Mouse (Mus musculus) embryo, embryonic 11 days (tissue): ENCODE measurements around the gene Edf1.

ENCODE experiments used
- DNase-seq: peaks from one replicate; pipeline ENCODE4 v3.0.0-alpha.2; 2015

The Edf1 gene

DNA sequence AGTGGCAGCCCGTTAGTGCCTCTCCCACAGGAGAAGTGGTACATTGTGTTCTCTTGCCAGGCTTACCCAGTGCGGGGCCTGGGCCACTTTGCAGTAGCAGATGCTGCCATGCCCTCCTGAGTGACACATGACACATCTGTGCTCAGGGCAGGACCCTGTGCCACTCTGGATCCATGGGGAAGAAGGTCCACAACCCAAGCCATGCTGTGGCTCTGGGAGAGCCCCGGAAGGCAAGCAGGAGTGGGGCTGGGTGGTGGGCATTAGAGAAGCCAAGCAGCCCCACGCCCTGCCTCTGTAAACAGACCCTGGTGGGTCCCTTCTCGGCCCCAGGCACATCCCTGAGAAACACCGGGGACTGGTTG lies 25.5 kb downstream of the Edf1 start:
- DNase-seq: no peak

DNA sequence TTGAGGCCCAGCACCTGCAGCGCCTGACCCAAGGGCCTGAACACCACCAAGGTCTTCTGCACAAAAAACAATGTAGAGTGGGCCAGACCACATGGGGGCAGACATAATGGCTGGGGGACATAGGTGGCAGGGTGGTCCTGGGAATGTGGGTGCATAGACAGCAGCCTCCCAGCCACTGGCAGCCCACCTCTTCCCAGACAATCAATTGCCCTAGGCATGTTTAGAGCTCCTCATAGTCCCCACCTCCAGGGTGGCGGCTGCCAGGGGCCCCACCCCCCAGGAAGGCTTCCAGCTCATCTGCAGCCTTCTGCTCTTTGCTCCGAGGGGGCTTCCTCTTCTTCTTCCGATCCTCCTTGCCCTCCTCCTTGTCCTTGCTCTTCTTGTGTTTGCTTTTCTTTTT lies 25.9 kb downstream of the Edf1 start:
- no peak for DNase-seq

GRCm38 (mm10) chr2:25584152-25584551 lies 26.5 kb downstream of the Edf1 start:
- DNase-seq: no peak

GRCm38 (mm10) chr2:25584856-25585255 lies 27.2 kb downstream of the Edf1 start:
- DNase-seq: no peak

DNA sequence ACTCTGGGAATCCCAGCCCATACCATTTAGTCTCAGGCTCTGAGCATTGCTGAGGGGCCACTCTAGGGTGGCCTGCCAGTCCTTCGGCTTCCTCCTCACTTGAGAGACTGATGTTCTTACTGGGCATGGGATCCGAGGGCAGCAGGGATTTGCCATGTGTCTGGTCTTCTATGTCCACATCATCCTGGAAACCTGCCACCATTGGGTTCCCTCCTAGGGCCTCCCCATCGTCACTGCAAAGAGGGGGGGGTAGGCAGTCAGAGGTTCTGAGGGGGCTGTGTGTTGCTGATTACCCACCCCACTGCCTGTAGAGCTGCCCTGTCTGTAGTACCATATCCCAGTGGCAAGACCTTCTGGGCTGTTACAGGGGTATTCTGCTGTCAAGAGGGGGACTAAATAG lies 28.0 kb downstream of the Edf1 start:
- no peak for DNase-seq

- no peak for DNase-seq
These were observed 29.6 kb downstream of the Edf1 start for GRCm38 (mm10) chr2:25587290-25587689.

DNA sequence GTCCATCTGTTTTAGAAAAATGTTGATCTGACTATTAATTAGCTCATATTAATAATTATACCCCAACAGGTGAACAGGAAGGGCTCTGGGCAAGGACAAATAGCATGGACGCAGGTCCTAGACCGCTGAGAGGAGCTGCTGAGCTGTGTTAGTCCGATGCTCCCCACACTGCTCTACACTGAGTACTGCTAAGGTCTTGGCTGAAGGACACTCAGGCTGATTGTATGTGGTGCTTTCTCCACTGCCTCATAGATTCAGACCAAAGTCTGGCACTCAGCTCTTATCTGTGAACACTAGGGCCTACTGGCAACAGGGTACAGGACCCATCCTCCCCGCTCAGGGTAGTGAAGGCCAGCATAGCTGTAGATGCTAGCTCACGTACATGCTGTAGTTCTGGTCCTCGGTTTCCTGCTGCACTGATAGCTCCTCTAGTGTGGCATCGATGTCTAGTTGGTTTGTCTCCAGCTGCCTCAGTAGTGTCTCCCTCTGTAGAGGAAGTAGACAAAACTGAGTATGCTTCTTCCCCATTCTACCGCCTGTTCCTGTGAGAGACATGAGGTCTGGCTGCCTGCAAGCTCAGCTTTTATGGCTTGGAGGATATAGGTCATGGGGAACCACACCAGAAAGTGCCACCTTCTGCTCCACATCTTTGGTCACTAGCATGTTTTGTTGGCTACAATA lies 30.7 kb downstream of the Edf1 start:
- DNase-seq: no peak

- no peak for DNase-seq
These were observed 34.2 kb downstream of the Edf1 start for GRCm38 (mm10) chr2:25591863-25592262.

- no peak for DNase-seq
These were observed 39.3 kb downstream of the Edf1 start for GRCm38 (mm10) chr2:25596765-25597510.

GRCm38 (mm10) chr2:25598749-25599148 lies 41.1 kb downstream of the Edf1 start:
- DNase-seq: no peak

DNA sequence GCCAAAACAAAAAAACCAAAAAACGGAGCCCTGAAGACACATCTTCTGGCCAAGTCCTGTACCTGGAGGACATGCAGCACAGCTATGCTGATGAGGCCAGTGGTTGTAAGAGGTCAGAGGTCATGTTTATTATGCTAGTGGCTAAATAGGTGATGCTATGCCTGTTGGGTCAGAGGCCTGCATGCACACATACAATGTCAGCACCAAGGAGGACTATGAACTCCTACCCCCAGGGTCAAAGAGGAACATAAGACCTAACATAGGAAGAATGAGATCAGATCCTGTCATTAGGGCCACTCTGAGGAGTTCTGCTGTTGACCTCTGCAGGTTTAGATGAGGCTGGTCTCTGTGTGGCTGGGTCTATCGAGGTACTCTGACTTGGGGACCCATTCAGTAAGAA lies 42.4 kb downstream of the Edf1 start:
- no peak for DNase-seq

DNA sequence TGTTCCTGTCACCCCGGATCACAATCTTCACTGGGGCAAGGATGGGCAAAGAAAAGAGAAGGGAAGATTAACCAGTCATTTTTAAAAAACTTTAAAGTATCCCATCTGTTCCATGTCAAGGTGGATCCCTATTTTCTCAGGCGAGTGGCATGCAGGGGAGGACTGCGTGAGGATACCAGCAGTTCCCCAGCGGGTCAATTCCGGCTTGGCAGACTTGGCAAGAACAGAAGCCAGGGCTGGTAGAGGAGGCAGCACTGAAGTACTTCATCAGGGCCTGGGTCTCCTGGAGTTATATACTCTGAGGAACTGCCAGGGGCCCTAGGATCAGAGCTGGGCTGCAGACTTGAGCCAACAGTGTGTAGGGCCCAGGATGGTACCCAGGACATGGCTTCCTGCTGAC lies 44.9 kb downstream of the Edf1 start:
- no peak for DNase-seq

DNA sequence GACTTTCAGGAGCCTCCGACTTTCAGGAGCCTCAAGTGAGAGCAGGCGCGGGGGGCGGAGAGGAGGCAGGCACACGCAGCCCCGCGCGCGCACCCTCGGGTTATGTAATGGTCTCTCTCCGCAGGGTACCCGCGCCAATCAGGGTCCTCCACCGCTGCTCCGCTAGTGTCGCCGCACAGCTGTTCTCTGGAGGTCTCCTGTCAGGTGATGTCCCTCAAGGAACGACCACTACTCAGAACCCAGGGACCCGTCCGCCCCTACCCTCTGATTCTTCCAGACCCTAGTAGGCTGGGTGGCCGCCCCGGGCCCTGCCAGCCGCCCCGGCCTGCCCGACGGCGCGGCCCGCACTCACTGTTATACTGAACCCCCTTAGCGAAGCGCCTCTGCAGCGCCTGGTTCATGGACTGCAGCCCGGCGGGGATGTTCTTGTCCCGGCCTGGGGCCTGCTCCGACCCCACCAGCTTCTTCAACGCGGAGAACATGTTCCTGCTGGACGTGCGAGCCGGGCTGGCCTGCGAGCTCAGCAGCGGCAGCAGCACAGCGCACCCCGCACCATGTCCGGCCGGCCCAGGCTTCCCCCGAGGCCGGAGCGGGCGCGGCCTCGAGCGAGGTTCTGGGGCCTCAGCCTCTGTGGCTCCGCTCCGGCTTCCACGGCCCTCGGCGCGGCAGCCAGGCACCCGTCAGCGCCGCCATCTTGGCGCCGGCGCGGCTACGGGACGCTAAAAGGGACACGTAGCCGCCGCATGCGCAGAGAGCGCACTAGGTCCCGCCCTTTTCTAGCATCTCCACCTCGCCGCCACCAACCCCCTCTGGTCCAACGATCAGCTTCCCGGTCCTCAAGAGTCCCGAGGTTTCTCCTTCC lies 50.3 kb downstream of the Edf1 start, which contains the start of gene Rabl6:
Rabl6 (minus strand) TSS at position 761 of the 862 bp plus-strand sequence.
- DNase-seq: peak; percentile 95

DNA sequence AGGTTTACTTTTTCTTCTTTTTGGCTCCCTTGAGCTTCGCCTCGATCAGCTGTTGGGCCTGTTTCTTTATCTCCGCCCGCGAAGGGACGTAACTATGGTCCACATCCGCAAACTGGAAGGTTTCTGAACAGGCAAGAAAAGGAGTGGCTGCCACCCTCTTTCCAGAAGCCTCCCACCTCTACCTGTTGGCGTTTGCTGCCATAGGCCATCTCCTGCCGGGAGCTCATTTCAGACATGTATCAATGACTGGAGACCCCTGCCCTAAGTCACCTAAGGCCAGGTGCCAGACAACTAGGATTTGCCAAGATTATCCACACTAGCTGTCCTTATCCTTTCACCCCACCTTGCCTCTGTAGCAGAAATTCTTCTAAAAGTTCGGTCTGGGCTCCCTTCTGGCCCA lies 51.0 kb downstream of the Edf1 start:
- DNase-seq: no peak
